Mouse (Mus musculus): ENCODE data around the gene Aup1.

DNA sequence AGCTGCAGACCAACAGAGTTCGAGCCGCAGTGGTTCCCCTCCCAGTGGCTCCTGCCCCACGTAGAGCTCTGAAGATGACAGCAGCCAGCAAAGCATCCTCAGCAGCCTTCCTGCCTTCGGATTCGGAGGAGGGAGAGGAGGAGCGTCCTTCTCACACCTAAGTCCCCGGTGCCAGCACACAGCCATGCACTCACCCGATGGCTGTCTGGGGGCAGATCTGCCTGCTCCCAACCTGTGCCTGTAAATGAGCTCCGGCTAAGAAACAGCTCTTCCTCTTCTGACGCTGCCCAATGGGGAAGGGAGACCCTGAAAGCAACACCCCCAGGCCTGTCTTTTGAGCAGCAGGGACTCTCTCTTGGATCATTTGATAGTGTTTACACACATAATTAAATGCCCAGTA lies 24.5 kb upstream of the Aup1 start:
- TF ChIP-seq POLR2A (IDR thresholded peaks at IDR 0.05; ENCODE audit: insufficient read depth, low read length) (no peak), CTCF (IDR thresholded peaks at IDR 0.05; ENCODE audit: low read depth, low read length) (no peak), EP300 (IDR thresholded peaks at IDR 0.05; ENCODE audit: insufficient read depth, low read depth, low read length) (no peak)
